Mouse (Mus musculus) heart, embryonic 14.5 days (tissue): ENCODE measurements around the gene Stx4a. TPM values are rescaled to one million over a fixed set of nuclear protein-coding genes. Genes with fewer than 3 reads are reported as not detected.

Source experiments
- ATAC-seq: fragments of 200-750 bp; cut with Nextera tagmentation; 2 replicates; pipeline ENCODE4 v1.8.0; 2017; ENCODE audit warnings: low read depth, moderate TSS enrichment; ENCODE audit not compliant: insufficient number of reproducible peaks, insufficient read depth, low FRiP score
- H3K27ac ChIP-seq, 2 experiments: fragments of 200-500 bp in 1 of 2; fragments of 300-500 bp in 1 of 2; sonication (generic) in 1 of 2; replicated peaks in 1 of 2; 2 replicates each; pipeline ENCODE4 v1.5.1; 2012 to 2014; ENCODE audit warnings: low read depth in 2 of 2, low read length in 2 of 2, control low read depth in 1 of 2, mild to moderate bottlenecking in 1 of 2, mixed read lengths in 1 of 2; ENCODE audit not compliant: control insufficient read depth in 1 of 2, insufficient read depth in 1 of 2
- H3K27me3 ChIP-seq: fragments of 300-500 bp; sonication (generic); 2 replicates; pipeline ENCODE4 v1.6.1; 2014; ENCODE audit warnings: mild to moderate bottlenecking, low read length, control low read depth; ENCODE audit not compliant: control insufficient read depth, insufficient read depth
- H3K36me3 ChIP-seq: fragments of 300-500 bp; sonication (generic); 2 replicates; pipeline ENCODE4 v1.6.1; 2014; ENCODE audit warnings: mild to moderate bottlenecking, control low read depth, low read length, mixed read lengths; ENCODE audit not compliant: control insufficient read depth, insufficient read depth
- H3K4me1 ChIP-seq, 2 experiments: fragments of 200-500 bp in 1 of 2; fragments of 300-500 bp in 1 of 2; sonication (generic) in 1 of 2; 2 replicates each; pipeline ENCODE4 v1.6.1; 2012 to 2014; ENCODE audit warnings: low read length in 2 of 2, control low read depth in 1 of 2, mixed read lengths in 1 of 2; ENCODE audit not compliant: control insufficient read depth in 2 of 2, insufficient read depth in 2 of 2
- H3K4me2 ChIP-seq: fragments of 300-500 bp; sonication (generic); 2 replicates; pipeline ENCODE4 v1.6.1; 2014; ENCODE audit warnings: mild to moderate bottlenecking, low read length
- H3K4me3 ChIP-seq, 2 experiments: fragments of 200-500 bp in 1 of 2; fragments of 300-500 bp in 1 of 2; sonication (generic) in 1 of 2; 2 replicates each; pipeline ENCODE4 v1.5.1; 2012 to 2014; ENCODE audit warnings: low read length in 2 of 2, mild to moderate bottlenecking in 2 of 2, control low read depth in 1 of 2, low read depth in 1 of 2, moderate library complexity in 1 of 2; ENCODE audit not compliant: control insufficient read depth in 1 of 2, insufficient read depth in 1 of 2
- H3K9ac ChIP-seq: fragments of 300-500 bp; sonication (generic); 2 replicates; pipeline ENCODE4 v1.6.1; 2014; ENCODE audit warnings: mild to moderate bottlenecking, low read length
- H3K9me3 ChIP-seq: fragments of 300-500 bp; sonication (generic); 2 replicates; pipeline ENCODE4 v1.6.1; 2016; ENCODE audit warnings: low read length, control low read depth; ENCODE audit not compliant: control insufficient read depth
- WGBS: fragments of 180-500 bp; shearing (Covaris S2); extraction: QIAGEN DNeasy Blood & Tissue Kit; methylation state at CpG from one replicate; pipeline ENCODE4 v1.1.7; 2014; 5-methylcytosine and 5-hydroxymethylcytosine counted together
- polyA plus RNA-seq: library from polyadenylated mRNA; unstranded; fragments of >200 nt; fragmentation: Nextera tagmentation; extraction: Ambion mirVana; gene quantifications from 2 replicates; pipeline ENCODE4 v1.2.1, GENCODE M21; 2014

Stx4a gene
- polyA plus RNA-seq, 1 experiment from 2014 or later: 28.8 TPM

GRCm38 (mm10) chr7:127842001-127842718 lies 18.1 kb downstream of the Stx4a start:
- Histone ChIP-seq H3K9ac (peak overlapping the region; percentile 92), H3K4me2 (peak overlapping the region; percentile 92), H3K27ac (peak overlapping the region; percentile 74 to 91), H3K4me3 (peak overlapping the region; percentile 71 to 93), H3K27me3 (no peaks in the 10 kb centered on the region), H3K9me3 (no peaks in the 10 kb centered on the region), H3K4me1 (peaks cover 5 to 9% of the 10 kb centered on the region in 2 experiments; a peak in 3 of 4 replicates), H3K36me3 (peaks cover 42% of the 10 kb centered on the region)
- peak; percentile 27; the same call in 1 of the 2 replicates for ATAC-seq
- WGBS: under 1% methylated on average over 40 of the region's 40 CpGs

- no peak for ATAC-seq
- H3K9ac ChIP-seq: no peak overlapping the region
- no peaks in the 10 kb centered on the region for H3K27me3 ChIP-seq
- H3K4me1 ChIP-seq: no peaks in the 10 kb centered on the region; a peak in 1 of 4 replicates
- WGBS: 62% methylated on average over 6 of the region's 6 CpGs
- H3K9me3 ChIP-seq: no peaks in the 10 kb centered on the region
- H3K27ac ChIP-seq: no peak overlapping the region
- no peak overlapping the region for H3K4me3 ChIP-seq
- H3K4me2 ChIP-seq: no peak overlapping the region
- peaks cover 37% of the 10 kb centered on the region for H3K36me3 ChIP-seq
Measured at GRCm38 (mm10) chr7:127849973-127850875, 26.1 kb downstream of the Stx4a start.

GRCm38 (mm10) chr7:127850906-127851305 lies 26.8 kb downstream of the Stx4a start:
- H3K9ac ChIP-seq: no peak overlapping the region
- H3K4me3 ChIP-seq: no peak overlapping the region
- H3K4me1 ChIP-seq: no peaks in the 10 kb centered on the region; a peak in 1 of 4 replicates
- no peaks in the 10 kb centered on the region for H3K9me3 ChIP-seq
- H3K4me2 ChIP-seq: no peak overlapping the region
- H3K36me3 ChIP-seq: peaks cover 31% of the 10 kb centered on the region
- WGBS: 58% methylated on average over 5 of the region's 5 CpGs
- no peak for ATAC-seq
- no peaks in the 10 kb centered on the region for H3K27me3 ChIP-seq
- no peak overlapping the region for H3K27ac ChIP-seq

GRCm38 (mm10) chr7:127858258-127858657 lies 34.2 kb downstream of the Stx4a start:
- Histone ChIP-seq H3K9ac (no peak overlapping the region), H3K4me3 (no peak overlapping the region), H3K36me3 (no peaks in the 10 kb centered on the region), H3K4me1 (no peaks in the 10 kb centered on the region), H3K27ac (no peak overlapping the region), H3K27me3 (no peaks in the 10 kb centered on the region), H3K9me3 (0 out of 2 replicates have a peak, but pooled peaks cover 3% of the 10 kb centered on the region), H3K4me2 (no peak overlapping the region)
- ATAC-seq: no peak
- 83% methylated on average over 6 of the region's 6 CpGs for WGBS

- ATAC-seq: no peak
- Histone ChIP-seq H3K4me2 (no peak overlapping the region), H3K9me3 (no peaks in the 10 kb centered on the region), H3K27me3 (no peaks in the 10 kb centered on the region), H3K36me3 (peaks cover 45% of the 10 kb centered on the region), H3K27ac (no peak overlapping the region), H3K4me3 (no peak overlapping the region), H3K9ac (no peak overlapping the region), H3K4me1 (0 out of 4 replicates have a peak, but pooled peaks cover 0 to 3% of the 10 kb centered on the region in 2 experiments)
- WGBS: 93% methylated on average over 12 of the region's 12 CpGs
Measured at GRCm38 (mm10) chr7:127866434-127866833, 42.3 kb downstream of the Stx4a start.

GRCm38 (mm10) chr7:127867641-127868040 lies 43.5 kb downstream of the Stx4a start:
- H3K9ac ChIP-seq: no peak overlapping the region
- H3K27me3 ChIP-seq: no peaks in the 10 kb centered on the region
- H3K4me1 ChIP-seq: 0 out of 4 replicates have a peak, but pooled peaks cover 0 to 3% of the 10 kb centered on the region in 2 experiments
- 96% methylated on average over 18 of the region's 18 CpGs for WGBS
- H3K4me2 ChIP-seq: no peak overlapping the region
- no peak for ATAC-seq
- H3K27ac ChIP-seq: no peak overlapping the region
- H3K4me3 ChIP-seq: no peak overlapping the region
- H3K9me3 ChIP-seq: no peaks in the 10 kb centered on the region
- peaks cover 51% of the 10 kb centered on the region for H3K36me3 ChIP-seq

GRCm38 (mm10) chr7:127869149-127869810 lies 45.2 kb downstream of the Stx4a start:
- Histone ChIP-seq H3K36me3 (peaks cover 50% of the 10 kb centered on the region), H3K9ac (no peak overlapping the region), H3K9me3 (no peaks in the 10 kb centered on the region), H3K4me1 (peaks cover 0 to 8% of the 10 kb centered on the region in 2 experiments; a peak in 2 of 4 replicates), H3K27me3 (no peaks in the 10 kb centered on the region), H3K4me2 (no peak overlapping the region), H3K27ac (no peak overlapping the region), H3K4me3 (no peak overlapping the region)
- ATAC-seq: no peak
- WGBS: 56% methylated on average over 3 of the region's 3 CpGs
